Mouse (Mus musculus) embryonic facial prominence, embryonic 13.5 days (tissue): ENCODE measurements around the gene Ctnnb1. TPM values are rescaled to one million over a fixed set of nuclear protein-coding genes. Genes with fewer than 3 reads are reported as not detected.
A peak's percentile ranks its signal among the peaks of the same experiment; 100 is the strongest.

Experiments used
- ATAC-seq: fragments of 200-750 bp; cut with Nextera tagmentation; 2 replicates; pipeline ENCODE4 v1.8.0; 2017; ENCODE audit warnings: low read depth; ENCODE audit not compliant: insufficient number of reproducible peaks, insufficient read depth, low FRiP score, low TSS enrichment
- H3K27ac ChIP-seq: fragments of 300-500 bp; sonication (generic); 2 replicates; pipeline ENCODE4 v1.5.1; 2015; ENCODE audit warnings: moderate library complexity, mild to moderate bottlenecking, inconsistent platforms
- H3K27me3 ChIP-seq: fragments of 300-500 bp; sonication (generic); 2 replicates; pipeline ENCODE4 v1.6.1; 2015; ENCODE audit warnings: mild to moderate bottlenecking, inconsistent platforms
- H3K36me3 ChIP-seq: fragments of 300-500 bp; sonication (generic); 2 replicates; pipeline ENCODE4 v1.6.1; 2015; ENCODE audit warnings: mild to moderate bottlenecking, inconsistent platforms
- H3K4me1 ChIP-seq: fragments of 300-500 bp; sonication (generic); 2 replicates; pipeline ENCODE4 v1.6.1; 2015; ENCODE audit warnings: inconsistent platforms
- H3K4me2 ChIP-seq: fragments of 300-500 bp; sonication (generic); 2 replicates; pipeline ENCODE4 v1.6.1; 2015; ENCODE audit warnings: moderate library complexity, mild to moderate bottlenecking, inconsistent platforms
- H3K4me3 ChIP-seq: fragments of 300-500 bp; sonication (generic); 2 replicates; pipeline ENCODE4 v1.5.1; 2015; ENCODE audit warnings: mild to moderate bottlenecking, inconsistent platforms
- H3K9ac ChIP-seq: fragments of 300-500 bp; sonication (generic); 2 replicates; pipeline ENCODE4 v1.6.1; 2015; ENCODE audit warnings: mild to moderate bottlenecking, inconsistent platforms
- H3K9me3 ChIP-seq: fragments of 300-500 bp; sonication (generic); 2 replicates; pipeline ENCODE4 v1.6.1; 2016; ENCODE audit warnings: inconsistent platforms
- WGBS: fragments of 180-500 bp; shearing (Covaris S2); methylation state at CpG from one replicate; pipeline ENCODE4 v1.1.7; 2015; ENCODE audit warnings: mixed read lengths; 5-methylcytosine and 5-hydroxymethylcytosine counted together
- microRNA-seq: library from miRNA; unstranded; fragments of <30 nt; microRNA quantifications from one replicate; pipeline ENCODE4, GENCODE M21; 2016
- polyA plus RNA-seq: library from polyadenylated mRNA; unstranded; fragments of >200 nt; fragmentation: Nextera tagmentation; extraction: Ambion mirVana; gene quantifications from 2 replicates; pipeline ENCODE4 v1.2.1, GENCODE M21; 2015

Ctnnb1 gene
- polyA plus RNA-seq, 1 experiment from 2014 or later: 774 TPM

GRCm38 (mm10) chr9:121001681-121002540 is 72.9 kb downstream of the Ctnnb1 start:
- Histone ChIP-seq H3K27ac (peak overlapping the region; percentile 58; the same call in 1 of the 2 replicates), H3K4me2 (no peak overlapping the region; the same call in 1 of the 2 replicates), H3K4me3 (no peak overlapping the region), H3K36me3 (no peaks in the 10 kb centered on the region), H3K9me3 (no peaks in the 10 kb centered on the region), H3K4me1 (peaks cover 54% of the 10 kb centered on the region), H3K27me3 (no peaks in the 10 kb centered on the region), H3K9ac (no peak overlapping the region)
- ATAC-seq: peak; percentile 15; the same call in 1 of the 2 replicates
- WGBS: 53% methylated on average over 15 of the region's 15 CpGs

GRCm38 (mm10) chr9:121005961-121006360 is 76.9 kb downstream of the Ctnnb1 start:
- no peak overlapping the region for H3K9ac ChIP-seq
- H3K27me3 ChIP-seq: no peaks in the 10 kb centered on the region
- no peaks in the 10 kb centered on the region for H3K36me3 ChIP-seq
- no peaks in the 10 kb centered on the region for H3K9me3 ChIP-seq
- ATAC-seq: no peak
- no peak overlapping the region for H3K27ac ChIP-seq
- H3K4me1 ChIP-seq: peaks cover 45% of the 10 kb centered on the region
- no peak overlapping the region for H3K4me3 ChIP-seq
- 81% methylated on average over 7 of the region's 7 CpGs for WGBS
- no peak overlapping the region for H3K4me2 ChIP-seq

Small RNA genes within 50 kb of the gene (microRNA-seq; reads per million reads assigned to microRNA genes)
- gene Mir7090: 0.74 reads per million
